Mouse (Mus musculus) lung, postnatal 10 days (tissue): ENCODE data around the gene Elk3.
A peak's percentile ranks its signal among the peaks of the same experiment; 100 is the strongest.
"Not testable (repeated sequence)": the region's sequence is repeated elsewhere in the genome, so short reads cannot be mapped to it uniquely, and the experiment has no call there.

Experiments
- DNase-seq: peaks from one replicate; pipeline ENCODE4 v3.0.0; 2021

The Elk3 gene

GRCm38 (mm10) chr10:93310721-93311411 lies at the start of gene Elk3:
TSS of gene Elk3 (minus strand) at chr10:93311135.
- DNase-seq, result peak; percentile 79

- DNase-seq, result no peak
Observed at GRCm38 (mm10) chr10:93360623-93361022, 49.7 kb upstream of the Elk3 start.

- not testable (repeated sequence) for DNase-seq
Observed at GRCm38 (mm10) chr10:93360190-93360589, 49.3 kb upstream of the Elk3 start.

- no peak for DNase-seq
Observed at GRCm38 (mm10) chr10:93359339-93359863, 48.5 kb upstream of the Elk3 start.

- no peak for DNase-seq
Observed at GRCm38 (mm10) chr10:93358878-93359277, 47.9 kb upstream of the Elk3 start.

GRCm38 (mm10) chr10:93357162-93357561 lies 46.2 kb upstream of the Elk3 start:
- DNase-seq, result no peak

GRCm38 (mm10) chr10:93356122-93356521 lies 45.2 kb upstream of the Elk3 start:
- DNase-seq, result no peak

- DNase-seq, result peak; percentile 38
Observed at GRCm38 (mm10) chr10:93355276-93355927, 44.5 kb upstream of the Elk3 start.

GRCm38 (mm10) chr10:93353545-93354326 lies 42.8 kb upstream of the Elk3 start:
- DNase-seq, result no peak

GRCm38 (mm10) chr10:93347918-93348505 lies 37.1 kb upstream of the Elk3 start:
- DNase-seq, result no peak

GRCm38 (mm10) chr10:93347387-93347786 lies 36.5 kb upstream of the Elk3 start:
- DNase-seq, result no peak

GRCm38 (mm10) chr10:93346208-93346936 lies 35.4 kb upstream of the Elk3 start:
- DNase-seq, result no peak

- no peak for DNase-seq
Observed at GRCm38 (mm10) chr10:93345497-93345896, 34.6 kb upstream of the Elk3 start.

GRCm38 (mm10) chr10:93343469-93343868 lies 32.5 kb upstream of the Elk3 start:
- no peak for DNase-seq

- no peak for DNase-seq
Observed at GRCm38 (mm10) chr10:93342986-93343385, 32.1 kb upstream of the Elk3 start.

- DNase-seq, result no peak
Observed at GRCm38 (mm10) chr10:93338526-93338925, 27.6 kb upstream of the Elk3 start.

- no peak for DNase-seq
Observed at GRCm38 (mm10) chr10:93336462-93336931, 25.6 kb upstream of the Elk3 start.

GRCm38 (mm10) chr10:93335828-93336461 lies 25.0 kb upstream of the Elk3 start:
- peak; percentile 84 for DNase-seq

- DNase-seq, result no peak
Observed at GRCm38 (mm10) chr10:93335001-93335400, 24.1 kb upstream of the Elk3 start.

- no peak for DNase-seq
Observed at GRCm38 (mm10) chr10:93333239-93333638, 22.3 kb upstream of the Elk3 start.

- DNase-seq, result no peak
Observed at GRCm38 (mm10) chr10:93332261-93332809, 21.4 kb upstream of the Elk3 start.
